Mouse (Mus musculus) megakaryocyte, embryonic 14.5 days (primary cell): ENCODE results near the gene Helt.

Experiments used
- FLI1 ChIP-seq: IDR thresholded peaks from 2 replicates; pipeline ENCODE4 v1.6.1; 2012; ENCODE audit warnings: low read length, inconsistent platforms, mixed read lengths
- GATA1 ChIP-seq: IDR thresholded peaks from 3 replicates; pipeline ENCODE4 v1.6.1; 2012; ENCODE audit warnings: mixed read lengths, low read length, inconsistent platforms, borderline replicate concordance

DNA sequence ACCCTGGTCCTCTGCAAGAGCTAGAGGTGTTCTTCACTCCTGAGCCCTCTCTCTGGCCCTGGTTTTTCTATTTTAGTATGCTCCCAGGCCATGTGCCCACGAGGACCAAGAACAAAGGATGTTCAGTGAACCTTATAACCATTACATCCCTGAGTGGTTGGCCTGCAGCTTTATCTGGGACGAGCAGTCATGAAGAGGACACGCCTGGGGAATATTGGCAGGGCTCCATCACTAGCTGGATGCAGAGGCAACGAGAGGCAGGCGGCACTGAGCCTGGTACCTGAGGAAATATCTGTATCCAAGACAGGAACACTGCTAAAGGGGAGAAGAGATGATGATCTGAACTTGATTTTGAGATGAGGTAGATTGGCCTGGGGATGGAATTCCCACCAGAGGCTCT, 37.3 kb upstream of the Helt start:
- TF ChIP-seq GATA1 (no peak), FLI1 (no peak)
